Mouse (Mus musculus) adrenal gland (tissue): Measurements from ENCODE around the gene Nptn.

Experiments used
- intact Hi-C: fragments of 180-260 bp; cut with DNase I; formaldehyde crosslinking; loops from one replicate; pipeline ENCODE4 v1.15.1; 2025
- long read RNA-seq, 2 experiments: library from polyadenylated mRNA; unstranded; transcript quantifications; one replicate each; pipeline ENCODE4 v2.0.0; 2020; ENCODE audit warnings: borderline replicate concordance in 1 of 2; ENCODE audit not compliant: insufficient replicate concordance in 1 of 2

The Nptn gene
- long read RNA-seq, experiment 1, partial matches to known transcripts = 3 of 3 reads
- long read RNA-seq, experiment 1, other reads (novel, unspliced or antisense) = 0 of 3 reads
- long read RNA-seq, experiment 2, transcript Nptn-201 (8 exons, 2,024 nt) = major isoform, 5 of 9 reads
- long read RNA-seq, experiment 2, partial matches to known transcripts = 0 of 9 reads
- long read RNA-seq, experiment 2, other reads (novel, unspliced or antisense) = 2 of 9 reads

GRCm38 (mm10) chr9:58581958-58582540, at the start of gene Nptn:
Gene Nptn (plus strand): TSS chr9:58582240.
- intact Hi-C loops = no loop called here

GRCm38 (mm10) chr9:58533322-58533721, 48.7 kb upstream of the Nptn start:
- intact Hi-C loops = loop anchor here (10.0 kb wide), 1 partner anchor 341 kb away; no protein-coding TSS in a partner anchor

GRCm38 (mm10) chr9:58534766-58535165, 47.3 kb upstream of the Nptn start:
- intact Hi-C loops = loop anchor here (10.0 kb wide), 1 partner anchor 340 kb away; no protein-coding TSS in a partner anchor

GRCm38 (mm10) chr9:58535447-58536134, 46.4 kb upstream of the Nptn start:
- intact Hi-C loops = loop anchor here (10.0 kb wide), 1 partner anchor 339 kb away; no protein-coding TSS in a partner anchor

- intact Hi-C loops = loop anchor here (10.0 kb wide), 1 partner anchor 337 kb away; no protein-coding TSS in a partner anchor
Observed at GRCm38 (mm10) chr9:58537774-58538173, 44.3 kb upstream of the Nptn start.

- intact Hi-C loops = loop anchor here (1.0 to 10.0 kb wide), 4 partner anchors 38 to 387 kb away; no protein-coding TSS in a partner anchor
Observed at GRCm38 (mm10) chr9:58539886-58540285, 42.2 kb upstream of the Nptn start.

GRCm38 (mm10) chr9:58541895-58542338, 40.1 kb upstream of the Nptn start:
- intact Hi-C loops = loop anchor here (2.0 to 5.0 kb wide), 2 partner anchors 109 to 385 kb away; no protein-coding TSS in a partner anchor

- intact Hi-C loops = loop anchor here (5.0 kb wide), 1 partner anchor 382 kb away; no protein-coding TSS in a partner anchor
Observed at GRCm38 (mm10) chr9:58544879-58545324, 37.1 kb upstream of the Nptn start.

- intact Hi-C loops = no loop called here
Observed at GRCm38 (mm10) chr9:58545428-58545827, 36.6 kb upstream of the Nptn start.

- intact Hi-C loops = no loop called here
Observed at GRCm38 (mm10) chr9:58546630-58547360, 35.2 kb upstream of the Nptn start.

GRCm38 (mm10) chr9:58548897-58549296, 33.1 kb upstream of the Nptn start:
- intact Hi-C loops = no loop called here

- intact Hi-C loops = no loop called here
Observed at GRCm38 (mm10) chr9:58549694-58550093, 32.3 kb upstream of the Nptn start.

GRCm38 (mm10) chr9:58550928-58551327, 31.1 kb upstream of the Nptn start:
- intact Hi-C loops = no loop called here

- intact Hi-C loops = no loop called here
Observed at GRCm38 (mm10) chr9:58552083-58552482, 30.0 kb upstream of the Nptn start.

- intact Hi-C loops = no loop called here
Observed at GRCm38 (mm10) chr9:58554056-58554907, 27.8 kb upstream of the Nptn start.

GRCm38 (mm10) chr9:58554908-58555684, 26.9 kb upstream of the Nptn start, which contains the start of gene Cd276:
Gene Cd276 (minus strand): TSS chr9:58555437.
- intact Hi-C loops = no loop called here

- intact Hi-C loops = no loop called here
Observed at GRCm38 (mm10) chr9:58555685-58556414, 26.2 kb upstream of the Nptn start.

- intact Hi-C loops = no loop called here
Observed at GRCm38 (mm10) chr9:58556627-58557026, 25.4 kb upstream of the Nptn start.
